Mouse (Mus musculus) bone marrow macrophage, adult 2 months (primary cell): ENCODE measurements around the gene Ptprcap.

Source experiments
- CTCF ChIP-seq: IDR thresholded peaks from 2 replicates; pipeline ENCODE4 v1.5.1; 2012; ENCODE audit warnings: low read depth, mild to moderate bottlenecking, low read length, moderate library complexity
- POLR2A ChIP-seq: IDR thresholded peaks from 2 replicates; pipeline ENCODE4 v1.6.1; 2012; ENCODE audit warnings: mild to moderate bottlenecking, low read depth, low read length, borderline replicate concordance

GRCm38 (mm10) chr19:4148819-4149218 is 4.6 kb upstream of the Ptprcap start:
- TF ChIP-seq CTCF (no peak), POLR2A (no peak)
